In the genomic region with DNA sequence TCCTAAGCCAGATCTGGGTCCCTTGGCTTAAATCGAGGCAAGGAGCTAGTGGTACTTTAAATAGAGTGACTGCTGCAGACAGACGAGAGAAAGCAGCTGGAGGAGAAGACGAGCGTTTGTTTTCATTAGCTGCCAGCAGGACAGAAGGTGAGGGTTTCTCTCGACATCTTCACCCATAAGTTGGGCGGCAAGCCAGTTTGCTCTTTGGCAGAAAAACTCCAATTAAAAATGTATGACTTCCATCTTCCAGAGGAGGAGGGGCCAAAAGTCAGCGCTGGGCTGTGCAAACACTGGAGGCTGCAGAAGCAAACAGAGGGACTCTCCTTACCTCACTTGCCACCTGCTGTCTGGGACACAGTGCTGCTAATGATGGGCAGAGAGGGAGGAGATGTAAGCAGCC, we compare ENCODE assay signal across 12 mouse cellular contexts. TPM values are rescaled to one million over a fixed set of nuclear protein-coding genes. Genes with fewer than 3 reads are reported as not detected.
DNase-seq lines count a peak whose midpoint lies in the region; ATAC-seq and TF ChIP-seq lines count a peak whose summit lies in the region.
"Had no signal": no experiment of that assay in that cellular context is flagged by ENCODE, and none has a peak within 500 bp of the region (broad histone marks: within the 10 kb centered on the region; RNA-seq: fewer than 3 reads in every experiment).

No protein-coding gene starts in this region.

- 2% methylated on average over 7 of the region's 7 CpGs for WGBS in lung, embryonic 14.5 days
- WGBS in lung, adult 2 months = 11% methylated on average over 7 of the region's 7 CpGs
- WGBS in large intestine, adult 2 months = 7% methylated on average over 7 of the region's 7 CpGs
- WGBS in neural tube, embryonic 15.5 days = 31% methylated on average over 7 of the region's 7 CpGs

- no peaks in the 10 kb centered on the region for H3K9me3 ChIP-seq in lung, embryonic 14.5 days (ENCODE audit: low read depth, low read length)
- no peaks in the 10 kb centered on the region for H3K9me3 ChIP-seq in neural tube, embryonic 15.5 days (replicated peaks)
- H3K9me3 ChIP-seq: embryonic facial prominence, embryonic 12.5 days; heart, embryonic 10.5 days had no signal

- H3K4me1 ChIP-seq in lung, embryonic 14.5 days (ENCODE audit: insufficient read depth) = peaks cover 9% of the 10 kb centered on the region
- no peaks in the 10 kb centered on the region for H3K4me1 ChIP-seq in lung, adult 2 months (ENCODE audit: control insufficient read depth, insufficient read depth, low read length)
- peaks cover 21% of the 10 kb centered on the region for H3K4me1 ChIP-seq in neural tube, embryonic 15.5 days

- peak; percentile 36; the same call in 1 of the 2 replicates for TF ChIP-seq CTCF in lung, embryonic 14.5 days (IDR thresholded peaks at IDR 0.05; ENCODE audit: low read depth)
- no peak for TF ChIP-seq CTCF in lung, adult 2 months (IDR thresholded peaks at IDR 0.05; ENCODE audit: insufficient read depth, low read length)

- H3K9ac ChIP-seq in lung, embryonic 14.5 days = no peak overlapping the region
- H3K9ac ChIP-seq in neural tube, embryonic 15.5 days (replicated peaks) = no peak overlapping the region
- H3K9ac ChIP-seq: embryonic facial prominence, embryonic 12.5 days had no signal

- peak; percentile 97 for ATAC-seq in lung, embryonic 14.5 days (ENCODE audit: insufficient read depth)
- no peak for ATAC-seq in neural tube, embryonic 15.5 days (ENCODE audit: low FRiP score)
- ATAC-seq: activated CD4-positive, CD25-positive, alpha-beta regulatory T cell, adult 4 months had no signal

- peak overlapping the region; percentile 30; the same call in 1 of the 2 replicates for H3K4me2 ChIP-seq in lung, embryonic 14.5 days
- H3K4me2 ChIP-seq in neural tube, embryonic 15.5 days = peak overlapping the region; percentile 4
- H3K4me2 ChIP-seq: embryonic facial prominence, embryonic 12.5 days had no signal

- H3K36me3 ChIP-seq in lung, embryonic 14.5 days (ENCODE audit: insufficient read depth) = no peaks in the 10 kb centered on the region
- H3K36me3 ChIP-seq in neural tube, embryonic 15.5 days = no peaks in the 10 kb centered on the region
- H3K36me3 ChIP-seq: embryonic facial prominence, embryonic 12.5 days; heart, embryonic 10.5 days had no signal

- TF ChIP-seq POLR2A in lung, adult 2 months (IDR thresholded peaks at IDR 0.05; ENCODE audit: borderline replicate concordance, extremely low read depth, low read depth, low read length) = no peak

- peak; percentile 8 to 33 for DNase-seq in cerebellum, postnatal 25 days
- no peak for DNase-seq in cerebellum, adult 11-12 months
- peak; percentile 93 for DNase-seq in lung, embryonic 14.5 days
- no peak for DNase-seq in lung, adult 2 months
- DNase-seq in large intestine, adult 2 months (ENCODE audit: low read depth, low spot score) = peak; percentile 11
- no peak for DNase-seq in spleen, postnatal 14 days (ENCODE audit: low spot score in 2 of 2)
- no peak for DNase-seq in natural killer cell, adult 2 months (ENCODE audit: low spot score in 2 of 2)
- DNase-seq: thymus, postnatal 36 days had no signal

- no peak overlapping the region for H3K4me3 ChIP-seq in lung, embryonic 14.5 days (ENCODE audit: low read depth, low read length)
- H3K4me3 ChIP-seq in lung, adult 2 months (replicated peaks; ENCODE audit: extremely low read depth, low read depth, low read length) = no peak overlapping the region
- H3K4me3 ChIP-seq in neural tube, embryonic 15.5 days (replicated peaks) = no peak overlapping the region
- H3K4me3 ChIP-seq: embryonic facial prominence, embryonic 12.5 days; heart, embryonic 10.5 days had no signal

- no peaks in the 10 kb centered on the region for H3K27me3 ChIP-seq in lung, embryonic 14.5 days (ENCODE audit: insufficient read depth, low read length)
- no peaks in the 10 kb centered on the region for H3K27me3 ChIP-seq in neural tube, embryonic 15.5 days (replicated peaks)
- H3K27me3 ChIP-seq: embryonic facial prominence, embryonic 12.5 days had no signal

- H3K27ac ChIP-seq in lung, embryonic 14.5 days (ENCODE audit: low read depth) = no peak overlapping the region
- H3K27ac ChIP-seq in neural tube, embryonic 15.5 days (replicated peaks) = peak overlapping the region; percentile 45
- H3K27ac ChIP-seq: embryonic facial prominence, embryonic 12.5 days; heart, embryonic 10.5 days had no signal

RNA-seq across cellular contexts. Expression of a gene that starts 37.3 kb away (rescaled TPM):
- polyA plus RNA-seq in lung, embryonic 14.5 days (2014; fragmentation: Nextera tagmentation; extraction: Ambion mirVana) = not detected in 2 replicates
- not detected in 2 replicates for polyA plus RNA-seq in lung, adult 2 months (2012; rRNA removed)
- 0.03 and 0.04 TPM in 2 replicates for polyA plus RNA-seq in large intestine, adult 2 months (2012; rRNA removed)
- polyA plus RNA-seq in neural tube, embryonic 15.5 days (2015; fragmentation: Nextera tagmentation; extraction: Ambion mirVana) = 37.0 and 45.0 TPM in 2 replicates
- polyA plus RNA-seq: activated CD4-positive, CD25-positive, alpha-beta regulatory T cell, adult 4 months had no signal

Comparison
In these comparisons a context has a peak if more than half of its experiments do, and no peak if none do; other contexts are left out.
1. DNase-seq: peak in cerebellum, postnatal 25 days (2 of 2), lung, embryonic 14.5 days (single experiment) and large intestine, adult 2 months (single experiment); none in cerebellum, adult 11-12 months (single experiment), lung, adult 2 months (single experiment), spleen, postnatal 14 days (0 of 2) and natural killer cell, adult 2 months (0 of 2).
2. RNA of a gene that starts 37.3 kb away (polyA plus RNA-seq): 37.0 to 45.0 TPM in neural tube, embryonic 15.5 days; 0.03 to 0.04 TPM in large intestine, adult 2 months, not detected in lung, adult 2 months and not detected in lung, embryonic 14.5 days; every median in the first group is over 10 times any median in the second.